In genomic region chr2:130469935-130470334, GRCm38 (mm10) we compare ENCODE assay signal across 1 mouse cellular context.
TF ChIP-seq lines count a peak whose summit lies in the region.

No protein-coding gene starts in this region.

TF ChIP-seq in MEL, 35 proteins besides CTCF, POLR2A, EP300 and RAD21 (continued from another document):
- TF ChIP-seq ZMIZ1 (IDR thresholded peaks at IDR 0.05; ENCODE audit: low read depth, low read length) (no peak), MAZ (IDR thresholded peaks at IDR 0.05; ENCODE audit: low read depth, low read length) (peak; percentile 32; the same call in 1 of the 2 replicates), E2F4 (IDR thresholded peaks at IDR 0.05; ENCODE audit: borderline replicate concordance, low read depth, low read length) (no peak), SIN3A (IDR thresholded peaks at IDR 0.05; ENCODE audit: low read length) (peak; percentile 87), CHD2 (IDR thresholded peaks at IDR 0.05; ENCODE audit: low read length) (no peak), SMC3 (IDR thresholded peaks at IDR 0.05; ENCODE audit: low read depth, low read length) (no peak), HCFC1 (IDR thresholded peaks at IDR 0.05; ENCODE audit: low read depth, low read length) (peak; percentile 43; the same call in 1 of the 2 replicates), POLR2AphosphoS2 (IDR thresholded peaks at IDR 0.05; ENCODE audit: low read length) (no peak), MYC (IDR thresholded peaks at IDR 0.05; ENCODE audit: low read depth, low read length) (0 out of 2 replicates have a peak, but pooled peaks have one; percentile 23), ZC3H11A (IDR thresholded peaks at IDR 0.05; ENCODE audit: low read depth, low read length) (no peak), ETS1 (IDR thresholded peaks at IDR 0.05; ENCODE audit: low read depth, low read length) (peak; percentile 90), CHD1 (IDR thresholded peaks at IDR 0.05; ENCODE audit: low read depth, low read length) (no peak), ZKSCAN1 (IDR thresholded peaks at IDR 0.05; ENCODE audit: low read depth, low read length) (0 out of 2 replicates have a peak, but pooled peaks have one; percentile 11), TBP (IDR thresholded peaks at IDR 0.05; ENCODE audit: low read depth, low read length) (no peak), KAT2A (conservative IDR thresholded peaks at IDR 0.05; ENCODE audit: low read depth, low read length) (no peak), MXI1 (IDR thresholded peaks at IDR 0.05; ENCODE audit: low read depth, low read length) (peak; percentile 85), USF1 (IDR thresholded peaks at IDR 0.05; ENCODE audit: low read depth, low read length) (no peak), MEF2A (IDR thresholded peaks at IDR 0.05; ENCODE audit: extremely low read depth, insufficient replicate concordance, low read depth, low read length, poor library complexity, severe bottlenecking) (peak; percentile 72; the same call in 1 of the 2 replicates), UBTF (IDR thresholded peaks at IDR 0.05; ENCODE audit: borderline replicate concordance, insufficient read depth, low read depth, low read length) (no peak), JUND (IDR thresholded peaks at IDR 0.05; ENCODE audit: low read depth, low read length) (no peak), POLR2AphosphoS5 (IDR thresholded peaks at IDR 0.05; ENCODE audit: borderline replicate concordance, low read depth, low read length) (no peak), ELF1 (IDR thresholded peaks at IDR 0.05; ENCODE audit: low read depth, low read length) (peak; percentile 50)
TF ChIP-seq in MEL: peak in this region for 17.
